Mouse (Mus musculus) forebrain, embryonic 11.5 days (tissue): ENCODE results near the gene Eml3. TPM values are rescaled to one million over a fixed set of nuclear protein-coding genes. Genes with fewer than 3 reads are reported as not detected.

ENCODE experiments used
- ATAC-seq: fragments of 200-750 bp; cut with Nextera tagmentation; replicated peaks from 2 replicates; pipeline ENCODE4 v1.8.0; 2017; ENCODE audit warnings: moderate TSS enrichment; ENCODE audit not compliant: low FRiP score
- DNase-seq: peaks from one replicate; pipeline ENCODE4 v3.0.0-alpha.2; 2017; ENCODE audit warnings: low spot score
- H3K27ac ChIP-seq: fragments of 300-500 bp; sonication (generic); 2 replicates; pipeline ENCODE4 v1.5.1; 2014; ENCODE audit warnings: low read depth, low read length
- H3K27me3 ChIP-seq: fragments of 300-500 bp; sonication (generic); 2 replicates; pipeline ENCODE4 v1.6.1; 2014; ENCODE audit warnings: mild to moderate bottlenecking, low read length, mixed read lengths; ENCODE audit not compliant: control insufficient read depth, insufficient read depth
- H3K36me3 ChIP-seq: fragments of 300-500 bp; sonication (generic); 2 replicates; pipeline ENCODE4 v1.6.1; 2014; ENCODE audit warnings: mild to moderate bottlenecking, low read length, moderate library complexity, mixed read lengths; ENCODE audit not compliant: control insufficient read depth, insufficient read depth
- H3K4me1 ChIP-seq: fragments of 300-500 bp; sonication (generic); replicated peaks from 2 replicates; pipeline ENCODE4 v1.6.1; 2014; ENCODE audit warnings: low read length, mixed read lengths; ENCODE audit not compliant: control insufficient read depth, insufficient read depth
- H3K4me2 ChIP-seq: fragments of 300-500 bp; sonication (generic); 2 replicates; pipeline ENCODE4 v1.6.1; 2014; ENCODE audit warnings: low read depth, mild to moderate bottlenecking, low read length, moderate library complexity, mixed read lengths; ENCODE audit not compliant: severe bottlenecking
- H3K4me3 ChIP-seq: fragments of 300-500 bp; sonication (generic); 2 replicates; pipeline ENCODE4 v1.5.1; 2014; ENCODE audit warnings: low read depth, low read length
- H3K9ac ChIP-seq: fragments of 300-500 bp; sonication (generic); 2 replicates; pipeline ENCODE4 v1.6.1; 2014; ENCODE audit warnings: low read length
- H3K9me3 ChIP-seq: fragments of 300-500 bp; sonication (generic); 2 replicates; pipeline ENCODE4 v1.6.1; 2016; ENCODE audit warnings: low read length, mixed read lengths; ENCODE audit not compliant: control insufficient read depth
- WGBS: fragments of 180-500 bp; shearing (Covaris S2); extraction: QIAGEN DNeasy Blood & Tissue Kit; methylation state at CpG from one replicate; pipeline ENCODE4 v1.1.7; 2014; 5-methylcytosine and 5-hydroxymethylcytosine counted together
- polyA plus RNA-seq: library from polyadenylated mRNA; unstranded; fragments of >200 nt; fragmentation: Nextera tagmentation; extraction: Ambion mirVana; gene quantifications from 2 replicates; pipeline ENCODE4 v1.2.1, GENCODE M21; 2014

Gene Eml3
- polyA plus RNA-seq, 1 experiment from 2014 or later = 12.2 TPM

DNA sequence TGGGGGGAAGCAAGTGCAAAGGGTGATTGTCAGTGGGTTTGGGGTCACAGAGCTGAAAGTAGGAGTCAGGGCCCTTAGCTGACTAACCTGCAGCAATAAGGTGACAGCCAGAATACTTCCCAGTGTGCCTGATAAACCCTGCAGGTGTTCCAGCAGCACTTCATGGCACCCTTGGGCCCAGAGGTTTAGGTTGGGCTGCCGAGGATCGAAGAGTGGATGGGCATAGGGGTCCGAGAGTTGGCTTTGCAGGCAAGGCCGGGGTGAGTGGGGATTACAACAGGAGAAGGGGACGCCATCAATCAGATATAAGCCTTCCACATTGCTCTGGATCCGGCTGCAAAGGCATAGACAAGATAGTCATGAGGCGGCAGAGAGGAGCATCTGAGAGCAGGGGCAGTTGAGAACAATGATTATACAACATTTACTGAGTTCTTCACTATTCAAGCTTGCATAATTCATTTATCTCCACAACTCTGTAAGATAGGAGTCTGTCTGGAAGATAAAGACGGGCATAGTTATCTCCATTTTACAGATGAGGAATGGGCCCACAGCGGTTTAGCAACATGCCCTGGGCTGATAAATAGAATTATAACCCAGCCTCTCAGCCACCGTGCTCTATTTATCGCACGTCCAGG lies 1.3 kb upstream of the Eml3 start:
- Histone ChIP-seq H3K36me3 (no peaks in the 10 kb centered on the region; the same call in 1 of the 2 replicates), H3K27ac (no peak overlapping the region), H3K9ac (no peak overlapping the region), H3K9me3 (no peaks in the 10 kb centered on the region), H3K27me3 (no peaks in the 10 kb centered on the region), H3K4me2 (no peak overlapping the region), H3K4me3 (no peak overlapping the region), H3K4me1 (peaks cover 11% of the 10 kb centered on the region; the same call in 1 of the 2 replicates)
- ATAC-seq (no peak), DNase-seq (no peak)
- 88% methylated on average over 12 of the region's 12 CpGs for WGBS

DNA sequence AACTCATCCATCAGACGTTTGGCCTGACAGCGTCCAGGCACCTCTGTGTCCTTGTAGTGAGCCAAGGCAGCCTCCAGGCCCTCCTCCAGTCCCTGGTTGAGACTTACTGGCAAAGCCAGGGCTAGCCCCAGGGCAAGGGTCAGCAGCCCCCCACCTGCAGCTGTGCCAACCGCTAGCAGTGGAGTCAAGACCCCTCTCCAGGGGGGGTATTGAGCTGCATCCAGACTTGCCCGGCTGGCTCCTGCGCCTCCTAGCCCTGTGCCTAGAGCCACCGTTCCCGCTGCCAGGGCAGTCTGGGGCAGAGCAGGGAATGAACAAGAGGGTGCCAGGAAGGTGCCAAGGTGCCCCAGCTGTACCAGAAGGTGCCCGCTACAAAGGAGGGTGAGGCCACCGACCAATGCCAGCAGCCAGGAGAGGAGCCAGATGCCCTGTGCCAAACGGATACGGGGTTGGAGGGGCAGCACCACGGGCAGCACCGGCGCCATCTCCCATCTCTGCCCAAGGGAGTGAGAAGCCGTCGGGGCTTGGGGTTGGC lies 596 bp upstream of the Eml3 start:
- peak; percentile 16; the same call in 1 of the 2 replicates for ATAC-seq

GRCm38 (mm10) chr19:8930117-8930516 lies 765 bp downstream of the Eml3 start:
- Histone ChIP-seq H3K4me2 (peak overlapping the region; percentile 86), H3K4me3 (peak overlapping the region; percentile 64), H3K36me3 (no peaks in the 10 kb centered on the region; the same call in 1 of the 2 replicates), H3K9ac (peak overlapping the region; percentile 79), H3K4me1 (peaks cover 11% of the 10 kb centered on the region; the same call in 1 of the 2 replicates), H3K27me3 (no peaks in the 10 kb centered on the region), H3K27ac (no peak overlapping the region), H3K9me3 (no peaks in the 10 kb centered on the region)
- 18% methylated on average over 11 of the region's 11 CpGs for WGBS
- DNase-seq = no peak
- ATAC-seq = no peak

More for the DNA sequence above, 596 bp upstream of the Eml3 start:
- peaks cover 11% of the 10 kb centered on the region; the same call in 1 of the 2 replicates for H3K4me1 ChIP-seq
- 17% methylated on average over 16 of the region's 16 CpGs for WGBS
- no peaks in the 10 kb centered on the region; the same call in 1 of the 2 replicates for H3K36me3 ChIP-seq
- DNase-seq = no peak
- H3K9ac ChIP-seq = peak overlapping the region; percentile 79; the same call in 1 of the 2 replicates
- H3K9me3 ChIP-seq = no peaks in the 10 kb centered on the region
- peak overlapping the region; percentile 86; the same call in 1 of the 2 replicates for H3K4me2 ChIP-seq
- 0 out of 2 replicates have a peak overlapping the region, but pooled peaks have one; percentile 18 for H3K27ac ChIP-seq
- peak overlapping the region; percentile 64 for H3K4me3 ChIP-seq
- no peaks in the 10 kb centered on the region for H3K27me3 ChIP-seq

- H3K9me3 ChIP-seq = no peaks in the 10 kb centered on the region
- no peaks in the 10 kb centered on the region; the same call in 1 of the 2 replicates for H3K36me3 ChIP-seq
These were observed 1.4 kb downstream of the Eml3 start for GRCm38 (mm10) chr19:8930771-8931170.

DNA sequence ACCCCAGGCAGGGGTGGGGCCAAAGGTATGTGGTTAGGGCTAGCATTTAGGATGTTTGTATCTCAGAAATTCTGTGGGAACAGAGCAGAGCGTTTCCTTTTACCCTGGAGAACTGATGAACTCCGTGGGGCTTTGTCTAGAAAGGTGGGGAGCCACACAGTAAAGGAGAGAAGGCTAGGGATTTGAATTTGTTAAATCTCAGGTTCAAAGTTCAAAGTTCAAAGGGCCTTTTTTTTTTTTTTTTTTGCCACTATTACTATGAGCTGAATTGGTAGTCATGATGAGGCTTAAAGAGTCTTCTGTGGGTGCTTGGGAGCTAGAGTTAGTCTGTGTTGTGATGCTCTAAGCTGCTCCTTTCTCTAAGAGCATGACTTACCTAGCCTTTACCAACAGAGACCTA lies 7.4 kb downstream of the Eml3 start:
- H3K27me3 ChIP-seq = no peaks in the 10 kb centered on the region
- no peak overlapping the region for H3K4me3 ChIP-seq
- 81% methylated on average over 2 of the region's 2 CpGs for WGBS
- peaks cover 6% of the 10 kb centered on the region; the same call in 1 of the 2 replicates for H3K4me1 ChIP-seq
- ATAC-seq (no peak), DNase-seq (no peak)
- no peak overlapping the region for H3K9ac ChIP-seq
- no peak overlapping the region for H3K27ac ChIP-seq
- H3K9me3 ChIP-seq = no peaks in the 10 kb centered on the region
- no peak overlapping the region for H3K4me2 ChIP-seq
- H3K36me3 ChIP-seq = no peaks in the 10 kb centered on the region; the same call in 1 of the 2 replicates

More at GRCm38 (mm10) chr19:8930771-8931170, 1.4 kb downstream of the Eml3 start:
- 81% methylated on average over 7 of the region's 7 CpGs for WGBS
- Histone ChIP-seq H3K27ac (no peak overlapping the region), H3K4me2 (no peak overlapping the region; the same call in 1 of the 2 replicates), H3K27me3 (no peaks in the 10 kb centered on the region), H3K4me3 (no peak overlapping the region), H3K9ac (no peak overlapping the region; the same call in 1 of the 2 replicates), H3K4me1 (peaks cover 11% of the 10 kb centered on the region; the same call in 1 of the 2 replicates)
- DNase-seq (no peak), ATAC-seq (no peak)

DNA sequence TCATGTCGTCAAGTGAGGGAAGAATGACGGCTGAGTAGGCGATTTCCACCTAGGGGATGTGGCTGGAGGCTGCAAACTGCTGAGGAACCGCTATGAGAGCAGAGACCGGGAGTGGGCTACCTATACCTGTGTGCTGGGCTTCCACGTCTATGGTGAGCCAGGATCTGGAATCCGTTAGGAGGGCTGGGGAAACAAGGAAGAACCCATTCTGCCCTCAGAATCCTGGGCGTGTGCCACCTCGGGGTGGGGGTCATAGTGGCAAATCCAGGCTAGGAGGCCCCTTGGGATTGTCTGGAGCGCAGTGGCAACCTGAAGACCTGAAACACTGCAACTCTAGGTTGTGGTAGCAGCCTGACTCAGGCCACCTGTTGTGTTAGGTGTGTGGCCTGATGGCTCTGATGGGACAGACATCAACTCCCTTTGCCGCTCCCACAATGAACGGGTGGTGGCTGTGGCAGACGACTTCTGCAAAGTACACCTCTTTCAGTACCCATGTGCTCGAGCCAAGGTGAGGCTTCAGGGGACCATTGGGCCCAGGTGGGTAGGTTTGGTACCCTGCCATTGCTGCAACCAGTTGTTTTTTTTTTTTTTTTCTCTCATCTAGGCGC lies 11.3 kb downstream of the Eml3 start:
- peak overlapping the region; percentile 94 for H3K27ac ChIP-seq

GRCm38 (mm10) chr19:8941136-8941514 lies 11.8 kb downstream of the Eml3 start:
- H3K36me3 ChIP-seq = peaks cover 6% of the 10 kb centered on the region
- peak overlapping the region; percentile 97 for H3K4me3 ChIP-seq

More for the DNA sequence above, 11.3 kb downstream of the Eml3 start:
- DNase-seq (peak; percentile 51), ATAC-seq (no peak)
- no peaks in the 10 kb centered on the region for H3K27me3 ChIP-seq
- H3K9me3 ChIP-seq = no peaks in the 10 kb centered on the region
- peaks cover 15% of the 10 kb centered on the region; the same call in 1 of the 2 replicates for H3K4me1 ChIP-seq
- 83% methylated on average over 15 of the region's 15 CpGs for WGBS
- peak overlapping the region; percentile 99; the same call in 1 of the 2 replicates for H3K9ac ChIP-seq
- H3K4me2 ChIP-seq = peak overlapping the region; percentile 65
- peaks cover under 1% of the 10 kb centered on the region; the same call in 1 of the 2 replicates for H3K36me3 ChIP-seq
- peak overlapping the region; percentile 97 for H3K4me3 ChIP-seq

DNA sequence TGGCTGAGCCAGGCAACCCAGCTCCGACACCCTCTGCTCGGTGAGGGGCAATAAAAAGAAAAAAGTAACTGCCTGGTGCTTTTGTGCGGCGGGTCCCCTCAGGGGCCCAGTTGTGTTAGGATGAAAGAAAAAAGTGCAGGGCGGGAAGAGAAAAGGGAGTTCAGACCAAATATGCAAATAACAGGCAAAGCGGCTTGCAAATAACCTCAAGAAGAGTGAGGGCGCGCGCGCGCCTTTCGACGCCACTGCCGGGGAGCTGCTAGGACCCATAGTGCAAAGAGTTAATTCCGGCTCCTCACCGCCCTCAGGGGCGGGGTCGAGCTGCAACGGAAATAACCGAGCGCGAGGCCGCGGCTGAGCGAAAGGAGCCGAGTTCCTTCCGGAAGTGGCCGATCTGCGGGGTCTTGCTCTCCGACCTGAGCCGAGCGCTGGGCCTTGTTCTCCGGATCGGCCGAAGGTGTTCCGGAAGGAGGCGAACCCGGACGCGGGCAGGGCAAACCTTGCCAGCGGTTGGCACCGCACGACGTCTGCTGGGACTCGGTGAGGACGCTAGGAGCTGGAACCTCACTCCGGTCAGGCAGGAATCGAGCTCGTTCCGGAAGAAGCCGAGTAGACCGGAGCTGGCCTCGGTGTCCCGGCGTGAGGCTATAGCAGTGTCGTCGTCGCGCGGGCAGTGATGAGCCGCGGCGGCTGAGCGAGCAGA lies 12.3 kb downstream of the Eml3 start, which contains the start of gene Mta2:
Gene Mta2 (plus strand): TSS at position 361 of the 703 bp plus-strand sequence.
- Histone ChIP-seq H3K27me3 (no peaks in the 10 kb centered on the region), H3K4me3 (peak within 1 kb of the TSS; percentile 97), H3K36me3 (peaks cover 9% of the 10 kb centered on the region), H3K27ac (peak within 1 kb of the TSS; percentile 94), H3K4me2 (peak within 1 kb of the TSS; percentile 65), H3K4me1 (peaks cover 15% of the 10 kb centered on the region; the same call in 1 of the 2 replicates), H3K9me3 (no peaks in the 10 kb centered on the region), H3K9ac (peak within 1 kb of the TSS; percentile 99)
- under 1% methylated on average over 64 of the region's 64 CpGs for WGBS
- ATAC-seq (peak; percentile 97), DNase-seq (peak; percentile 99)

More at GRCm38 (mm10) chr19:8941136-8941514, 11.8 kb downstream of the Eml3 start:
- Histone ChIP-seq H3K9me3 (no peaks in the 10 kb centered on the region), H3K27ac (peak overlapping the region; percentile 94), H3K9ac (peak overlapping the region; percentile 99), H3K27me3 (no peaks in the 10 kb centered on the region), H3K4me1 (peaks cover 15% of the 10 kb centered on the region; the same call in 1 of the 2 replicates), H3K4me2 (peak overlapping the region; percentile 65)
- no peak for DNase-seq
- 41% methylated on average over 10 of the region's 10 CpGs for WGBS
- ATAC-seq = peak; percentile 47
